Mouse (Mus musculus): ENCODE data around the gene Agbl4.
A peak's percentile ranks its signal among the peaks of the same experiment; 100 is the strongest.

Agbl4 gene

DNA sequence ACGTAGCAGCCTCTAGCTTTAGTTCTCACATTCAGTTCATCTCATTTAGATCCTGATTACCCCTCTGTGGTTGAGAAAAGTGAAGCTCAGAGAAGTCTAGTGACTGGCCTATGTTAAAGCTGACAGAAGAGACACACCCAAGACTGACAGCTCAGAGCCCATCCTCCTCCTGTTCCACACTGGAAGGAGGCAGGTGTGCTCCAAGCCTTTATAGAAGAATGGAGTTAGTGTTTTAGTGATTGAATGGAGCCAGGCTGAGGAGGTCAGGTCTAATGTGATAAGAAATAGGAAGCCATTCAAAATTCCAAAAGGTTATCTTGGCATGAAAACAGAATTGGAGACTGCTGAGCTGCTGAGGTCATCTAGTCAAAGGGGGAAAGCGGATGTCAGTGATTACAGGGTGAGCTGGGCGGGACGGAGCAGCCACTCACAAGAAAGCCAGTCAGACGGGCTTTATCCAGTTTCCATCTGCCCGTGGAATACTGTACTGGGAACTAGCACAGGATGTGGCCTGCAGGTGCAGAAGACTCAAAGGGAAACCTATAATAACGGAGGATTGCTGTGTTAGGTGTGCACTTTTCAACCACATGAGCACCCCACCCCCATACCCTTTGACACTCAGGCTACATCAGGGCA, 1053.9 kb downstream of the Agbl4 start:
- no peak for DNase-seq

DNA sequence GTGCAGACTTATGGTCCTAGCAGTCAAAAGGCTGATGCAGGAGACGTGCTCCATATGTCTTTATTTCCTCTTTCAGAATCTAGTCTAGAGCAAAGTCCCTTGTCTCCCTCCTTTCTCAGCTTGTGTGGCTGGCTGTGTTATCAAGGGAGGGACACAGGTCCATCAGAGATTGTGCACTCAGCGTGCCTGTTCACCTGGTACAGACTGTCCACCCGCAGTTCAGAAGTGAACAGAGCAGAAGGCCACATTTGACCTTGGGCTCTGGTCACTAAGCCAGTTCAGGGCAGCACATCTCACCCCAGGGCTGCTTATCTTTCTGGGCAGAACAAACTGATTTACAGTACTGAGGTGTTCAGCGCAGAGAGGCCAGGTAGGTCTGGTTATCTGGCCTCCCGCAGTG, 1054.7 kb downstream of the Agbl4 start:
- no peak for DNase-seq

DNA sequence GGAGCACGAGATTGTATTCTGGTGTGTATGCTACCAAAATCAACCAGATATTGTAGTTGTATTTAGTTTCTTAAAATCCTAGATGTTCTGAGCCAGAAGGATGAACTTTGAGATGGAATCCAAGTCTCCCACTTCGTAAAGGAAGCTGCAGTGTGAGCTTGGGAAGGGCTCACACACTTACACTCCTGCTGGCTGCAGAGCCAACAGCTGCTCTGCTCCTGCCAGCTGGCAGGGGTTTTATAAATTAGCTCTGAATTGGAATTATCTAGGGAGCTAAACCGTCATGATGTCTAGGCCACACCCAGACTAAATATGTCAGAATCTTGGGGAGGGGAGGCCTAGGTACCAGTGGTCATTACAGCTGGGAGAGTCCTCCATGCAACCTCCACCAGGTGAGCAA, 1055.8 kb downstream of the Agbl4 start:
- no peak for DNase-seq

- no peak for DNase-seq
Measured at GRCm38 (mm10) chr4:111455621-111456020, 1058.2 kb downstream of the Agbl4 start.

GRCm38 (mm10) chr4:111457568-111457967, 1060.1 kb downstream of the Agbl4 start:
- DNase-seq, result no peak

DNA sequence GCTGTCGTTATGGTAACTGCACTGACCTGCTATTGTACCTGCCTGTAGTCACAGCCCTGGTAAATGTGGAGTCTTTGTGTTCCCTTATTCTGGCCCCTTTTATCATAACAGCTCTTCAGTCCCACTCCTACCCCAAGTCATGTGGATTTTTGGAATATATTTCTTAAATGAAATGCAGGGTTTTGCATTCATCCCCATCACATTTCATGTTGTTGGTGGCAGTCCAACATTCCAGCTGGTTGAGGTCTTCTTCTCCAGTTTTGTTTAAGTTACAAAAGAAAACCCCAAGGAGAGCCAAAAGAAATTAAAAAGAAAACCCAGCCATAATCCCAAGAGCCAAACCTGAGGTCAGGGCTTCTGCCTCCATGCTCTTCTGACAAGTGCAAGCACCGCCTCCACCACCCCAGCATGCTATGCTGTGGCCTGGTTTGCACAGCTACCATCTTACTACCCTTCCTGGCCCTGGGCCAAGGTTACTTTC, 1069.9 kb downstream of the Agbl4 start:
- peak; percentile 31 to 39 for DNase-seq

GRCm38 (mm10) chr4:111467796-111468195, 1070.3 kb downstream of the Agbl4 start:
- no peak for DNase-seq

- no peak for DNase-seq
Measured at GRCm38 (mm10) chr4:111469847-111470246, 1072.4 kb downstream of the Agbl4 start.

DNA sequence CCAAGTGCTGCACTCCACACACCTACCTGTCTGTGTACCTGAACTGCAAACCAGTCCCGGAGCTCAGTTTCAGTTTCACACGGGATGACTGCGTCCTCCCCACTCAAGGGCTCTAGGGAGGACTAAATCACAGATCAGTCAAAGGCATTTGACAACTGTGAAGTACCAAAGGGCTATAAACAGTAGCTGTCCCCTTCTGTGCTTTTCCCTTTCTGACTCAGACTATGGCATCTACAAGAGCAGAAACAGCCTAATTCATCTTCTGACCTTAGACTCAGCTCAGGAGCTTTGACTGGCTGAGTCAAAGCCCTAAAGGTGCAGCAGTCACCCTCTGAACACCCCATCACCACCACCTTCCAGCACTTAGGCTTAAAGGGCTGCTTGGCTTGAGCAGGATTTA, 1074.3 kb downstream of the Agbl4 start:
- DNase-seq, result no peak

- DNase-seq, result no peak
Measured at GRCm38 (mm10) chr4:111472511-111472910, 1075.0 kb downstream of the Agbl4 start.

- DNase-seq, result no peak
Measured at GRCm38 (mm10) chr4:111473014-111473413, 1075.6 kb downstream of the Agbl4 start.

GRCm38 (mm10) chr4:111475374-111475971, 1078.0 kb downstream of the Agbl4 start:
- DNase-seq, result peak in 1 of 2 experiments; percentile 32

GRCm38 (mm10) chr4:111477507-111477906, 1080.0 kb downstream of the Agbl4 start:
- DNase-seq, result no peak

- DNase-seq, result no peak
Measured at GRCm38 (mm10) chr4:111483499-111483898, 1086.0 kb downstream of the Agbl4 start.

- peak; percentile 52 to 55 for DNase-seq
Measured at GRCm38 (mm10) chr4:111485189-111485588, 1087.7 kb downstream of the Agbl4 start.

- no peak for DNase-seq
Measured at GRCm38 (mm10) chr4:111486187-111486586, 1088.7 kb downstream of the Agbl4 start.

DNA sequence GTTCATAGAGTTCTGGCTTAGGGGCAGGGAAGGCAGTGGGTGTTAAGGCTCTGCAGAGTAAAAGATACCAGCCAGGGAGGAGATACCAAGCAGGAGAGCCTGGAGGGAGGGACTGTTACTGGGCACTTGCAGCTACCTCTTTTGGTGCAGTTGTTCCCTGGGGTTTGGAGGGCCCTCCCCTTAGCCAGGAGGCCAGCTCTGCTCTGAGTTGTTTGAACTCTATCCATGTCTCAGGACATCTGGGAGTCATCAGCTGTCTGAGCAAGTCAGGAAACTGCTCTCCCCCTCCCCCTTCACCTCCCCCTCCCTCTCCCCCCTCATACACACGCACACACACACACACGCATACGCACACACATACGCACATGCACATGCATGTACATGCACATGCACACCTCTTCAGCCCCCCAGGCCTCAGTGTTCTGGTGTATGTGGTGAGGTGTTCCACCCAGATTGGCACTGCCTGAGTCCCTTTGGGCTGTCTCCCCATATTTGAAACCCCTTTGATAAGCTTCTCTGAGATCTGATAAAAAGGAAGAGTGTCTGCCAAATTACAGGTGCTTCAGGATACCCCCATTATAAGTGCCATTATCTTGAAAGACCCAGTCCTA, 1089.9 kb downstream of the Agbl4 start:
- no peak for DNase-seq

DNA sequence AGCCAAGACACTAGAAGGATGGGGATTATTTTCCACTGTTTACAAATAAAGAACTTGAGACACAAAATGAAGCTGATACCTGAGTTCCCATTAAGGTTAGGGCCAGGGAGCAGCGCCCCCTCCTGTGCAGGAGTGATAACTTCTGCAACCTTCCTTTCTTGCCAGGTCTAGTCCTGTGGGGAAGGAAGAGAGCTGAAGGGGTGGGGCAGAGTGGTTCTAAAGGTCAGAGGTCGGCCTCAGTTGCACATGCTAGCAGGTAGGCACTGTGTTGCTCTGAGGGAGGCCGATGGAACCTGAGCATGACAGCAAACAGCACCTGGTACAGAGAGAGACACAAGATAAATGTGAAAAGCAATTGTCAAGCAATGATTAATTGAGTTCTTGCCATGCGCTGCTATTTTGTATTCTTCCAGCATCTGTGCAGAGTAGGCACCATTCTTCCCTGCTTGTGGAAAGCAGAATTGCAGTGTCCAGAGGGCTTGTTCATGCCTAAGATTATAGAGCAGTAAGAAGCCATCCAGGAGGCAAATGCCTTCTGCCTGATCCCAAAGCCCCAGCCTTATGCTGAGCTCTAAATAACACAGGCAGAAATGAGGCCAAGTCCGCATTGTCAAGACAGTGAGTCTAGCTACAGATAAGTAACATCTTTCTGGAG, 1096.4 kb downstream of the Agbl4 start:
- peak; percentile 32 to 39 for DNase-seq

- peak; percentile 87 for DNase-seq
Measured at GRCm38 (mm10) chr4:111495949-111496348, 1098.5 kb downstream of the Agbl4 start.

DNA sequence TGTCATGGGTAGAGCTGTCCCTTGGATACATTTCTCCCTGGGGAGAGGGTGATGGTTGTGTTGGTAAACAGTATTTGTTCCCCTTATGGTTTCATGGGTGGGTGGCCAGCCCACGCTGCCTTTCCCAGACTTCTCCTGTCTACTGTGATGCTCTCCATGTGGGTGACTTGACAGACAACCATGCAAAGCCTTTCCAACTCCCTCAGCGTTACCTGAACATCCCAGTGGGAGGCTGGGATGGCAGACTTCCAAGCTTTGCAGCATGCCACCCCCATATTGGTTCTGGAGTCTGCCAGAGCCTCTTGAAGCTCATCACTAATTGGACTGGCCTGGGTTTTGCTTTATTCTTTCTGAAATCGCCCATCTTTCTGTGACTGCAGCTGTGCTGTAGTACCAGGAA, 1101.3 kb downstream of the Agbl4 start:
- DNase-seq, result no peak

DNA sequence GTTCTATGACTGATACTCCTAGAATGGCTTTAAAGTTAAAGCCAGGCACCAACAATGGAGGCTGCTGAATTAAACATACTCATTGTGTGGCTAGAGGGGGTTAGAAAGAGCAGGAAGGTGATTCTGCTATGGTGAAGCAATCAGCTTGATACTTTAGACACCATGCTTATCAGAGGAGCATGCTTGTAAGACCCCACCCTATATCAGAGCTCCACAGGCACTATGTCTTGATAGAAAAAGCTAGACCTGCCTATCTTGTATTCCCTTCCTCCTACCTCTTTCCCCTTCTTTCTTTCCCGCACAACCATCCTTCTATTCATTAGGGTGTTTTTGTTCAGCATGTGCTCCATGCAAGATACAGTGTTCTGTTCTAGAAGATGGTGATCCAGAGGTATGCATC, 1104.0 kb downstream of the Agbl4 start:
- no peak for DNase-seq

DNA sequence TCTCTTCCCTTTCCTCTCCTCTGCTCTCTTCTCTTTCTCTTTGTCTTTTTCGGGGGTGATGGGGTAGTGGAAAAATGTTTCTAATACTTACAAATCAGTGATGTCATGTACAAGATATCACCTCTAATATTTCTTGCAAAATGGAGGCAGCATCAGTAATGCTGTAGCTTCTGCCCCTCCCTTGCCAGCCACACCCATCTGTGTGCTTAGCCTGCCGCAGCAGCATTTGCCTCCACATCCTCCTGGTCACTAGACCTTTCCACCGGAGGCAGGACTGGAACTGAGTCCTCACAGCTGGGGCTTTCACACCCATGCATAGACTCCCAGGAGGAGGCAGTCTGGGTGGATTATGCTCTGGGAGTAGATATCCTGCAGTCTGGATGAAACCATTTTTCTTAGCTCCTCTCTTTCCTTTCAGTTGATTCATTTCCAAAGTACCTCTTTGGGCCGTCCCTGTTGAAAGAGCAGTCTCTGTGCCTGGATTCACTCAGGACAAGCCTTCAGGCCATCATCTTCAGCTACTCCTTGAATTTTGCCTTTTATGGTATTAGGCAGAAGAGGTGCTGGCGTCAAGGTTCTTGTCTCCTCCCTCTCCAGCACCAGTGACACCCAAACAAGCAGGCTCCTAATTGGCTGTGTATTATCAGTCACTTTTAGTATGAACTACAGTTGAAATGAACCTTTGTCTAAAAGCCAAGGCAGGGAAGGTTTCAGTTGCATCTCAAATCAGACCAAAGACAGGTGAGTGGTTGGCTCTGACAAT, 1105.7 kb downstream of the Agbl4 start:
- DNase-seq, result no peak

DNA sequence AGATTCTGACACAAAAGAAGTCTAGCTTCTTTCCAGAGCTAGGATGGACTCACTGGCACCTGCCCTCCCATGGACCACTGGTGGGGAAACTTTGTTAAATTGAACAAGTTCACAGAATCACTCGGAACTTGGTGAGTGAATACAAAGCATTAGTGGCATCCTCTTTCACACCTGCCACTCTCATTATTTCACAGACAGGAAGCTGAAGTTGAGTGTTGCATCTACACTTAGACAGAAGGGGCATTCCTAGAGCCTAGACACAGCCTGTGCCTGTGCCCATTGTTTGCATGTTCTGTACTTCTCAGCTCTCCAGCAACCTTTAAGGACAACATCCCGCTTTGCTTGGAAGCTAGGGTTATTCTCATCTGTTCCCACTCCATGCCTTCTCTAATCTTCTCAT, 1107.5 kb downstream of the Agbl4 start:
- DNase-seq, result no peak

All from kidney, postnatal 4 days (tissue).